Mouse (Mus musculus) lung, postnatal 10 days (tissue): ENCODE results near the gene Spag5.
"Not testable (repeated sequence)": the region's sequence is repeated elsewhere in the genome, so short reads cannot be mapped to it uniquely, and the experiment has no call there.

ENCODE experiments used
- DNase-seq: peaks from one replicate; pipeline ENCODE4 v3.0.0; 2021

The Spag5 gene

GRCm38 (mm10) chr11:78301357-78302084 lies at the start of gene Spag5:
Spag5 (plus strand) TSS chr11:78301529.
- DNase-seq, result peak; percentile 92

- DNase-seq, result no peak
Measured at GRCm38 (mm10) chr11:78256618-78257017, 44.7 kb upstream of the Spag5 start.

- no peak for DNase-seq
Measured at GRCm38 (mm10) chr11:78260489-78261258, 40.7 kb upstream of the Spag5 start.

- DNase-seq, result peak; percentile 94
Measured at GRCm38 (mm10) chr11:78261380-78262352, 39.7 kb upstream of the Spag5 start, which contains the start of gene 2610507B11Rik. 2610507B11Rik (plus strand) TSS chr11:78261752.

GRCm38 (mm10) chr11:78262550-78262949 lies 38.8 kb upstream of the Spag5 start:
- peak; percentile 76 for DNase-seq

GRCm38 (mm10) chr11:78265571-78265970 lies 35.8 kb upstream of the Spag5 start:
- no peak for DNase-seq

GRCm38 (mm10) chr11:78271986-78272385 lies 29.3 kb upstream of the Spag5 start:
- no peak for DNase-seq

GRCm38 (mm10) chr11:78275596-78275995 lies 25.7 kb upstream of the Spag5 start:
- no peak for DNase-seq

GRCm38 (mm10) chr11:78276169-78276568 lies 25.2 kb upstream of the Spag5 start:
- DNase-seq, result not testable (repeated sequence)

- no peak for DNase-seq
Measured at GRCm38 (mm10) chr11:78278853-78279252, 22.5 kb upstream of the Spag5 start.

GRCm38 (mm10) chr11:78279586-78279985 lies 21.7 kb upstream of the Spag5 start:
- DNase-seq, result no peak

GRCm38 (mm10) chr11:78289146-78289763 lies 12.1 kb upstream of the Spag5 start:
- DNase-seq, result no peak

GRCm38 (mm10) chr11:78290654-78291053 lies 10.7 kb upstream of the Spag5 start, which contains the start of gene BC030499:
BC030499 (plus strand) TSS chr11:78290841.
- DNase-seq, result no peak

- DNase-seq, result no peak
Measured at GRCm38 (mm10) chr11:78294585-78294984, 6.7 kb upstream of the Spag5 start.

- no peak for DNase-seq
Measured at GRCm38 (mm10) chr11:78300917-78301316, 412 bp upstream of the Spag5 start.

- no peak for DNase-seq
Measured at GRCm38 (mm10) chr11:78305272-78305671, 3.9 kb downstream of the Spag5 start.

- no peak for DNase-seq
Measured at GRCm38 (mm10) chr11:78310861-78311511, 9.7 kb downstream of the Spag5 start.

- DNase-seq, result no peak
Measured at GRCm38 (mm10) chr11:78313662-78314061, 12.3 kb downstream of the Spag5 start.

- no peak for DNase-seq
Measured at GRCm38 (mm10) chr11:78318411-78318810, 17.1 kb downstream of the Spag5 start.

- DNase-seq, result no peak
Measured at GRCm38 (mm10) chr11:78322076-78322831, 20.9 kb downstream of the Spag5 start.

- peak; percentile 90 for DNase-seq
Measured at GRCm38 (mm10) chr11:78322860-78323259, 21.5 kb downstream of the Spag5 start, which contains the start of gene Aldoc. Aldoc (plus strand) TSS chr11:78322968.
